Mouse (Mus musculus): ENCODE results near the gene Gm20509. TPM values are rescaled to one million over a fixed set of nuclear protein-coding genes. Genes with fewer than 3 reads are reported as not detected.
A peak's percentile ranks its signal among the peaks of the same experiment; 100 is the strongest.

The Gm20509 gene
- total and polyA plus RNA-seq, 3 experiments, result not detected

- Histone ChIP-seq H3K27ac (no peak overlapping the region), H3K9ac (ENCODE audit: low read depth, low read length) (no peak overlapping the region), H3K4me1 (ENCODE audit: control insufficient read depth, insufficient read depth, low read length) (no peaks in the 10 kb centered on the region), H3K79me2 (replicated peaks; ENCODE audit: control insufficient read depth, insufficient read depth, low read length) (no peaks in the 10 kb centered on the region), H3K4me3 (no peak overlapping the region), H3K27me3 (ENCODE audit: control insufficient read depth, insufficient read depth, low read length) (no peaks in the 10 kb centered on the region), H3K36me3 (ENCODE audit: control insufficient read depth, insufficient read depth, low read length) (no peaks in the 10 kb centered on the region; the same call in 1 of the 2 replicates)
- TF ChIP-seq POLR2A (IDR thresholded peaks at IDR 0.05; ENCODE audit: insufficient read depth, low read depth, low read length) (no peak), CTCF (IDR thresholded peaks at IDR 0.05) (peak; percentile 59), EP300 (IDR thresholded peaks at IDR 0.05; ENCODE audit: insufficient read depth, low read depth, low read length) (no peak)
- DNase-seq, result no peak
- WGBS, result 63% methylated on average over 8 of the region's 8 CpGs
- intact Hi-C loops (cut with DNase I), result no loop called here
Observed at GRCm38 (mm10) chr9:73121735-73122134, 19.5 kb downstream of the Gm20509 start.

GRCm38 (mm10) chr9:73125043-73125570 lies 22.8 kb downstream of the Gm20509 start:
- intact Hi-C loops (cut with DNase I), result no loop called here
- TF ChIP-seq EP300 (IDR thresholded peaks at IDR 0.05; ENCODE audit: insufficient read depth, low read depth, low read length), result no peak
- TF ChIP-seq CTCF (IDR thresholded peaks at IDR 0.05), result no peak
- TF ChIP-seq POLR2A (IDR thresholded peaks at IDR 0.05; ENCODE audit: insufficient read depth, low read depth, low read length), result no peak
- Histone ChIP-seq H3K4me3 (no peak overlapping the region), H3K27me3 (ENCODE audit: control insufficient read depth, insufficient read depth, low read length) (no peaks in the 10 kb centered on the region), H3K79me2 (replicated peaks; ENCODE audit: control insufficient read depth, insufficient read depth, low read length) (no peaks in the 10 kb centered on the region), H3K36me3 (ENCODE audit: control insufficient read depth, insufficient read depth, low read length) (no peaks in the 10 kb centered on the region), H3K4me1 (ENCODE audit: control insufficient read depth, insufficient read depth, low read length) (no peaks in the 10 kb centered on the region), H3K27ac (no peak overlapping the region), H3K9ac (ENCODE audit: low read depth, low read length) (no peak overlapping the region)
- WGBS, result 88% methylated on average over 8 of the region's 8 CpGs
- DNase-seq, result no peak

GRCm38 (mm10) chr9:73127457-73127856 lies 25.2 kb downstream of the Gm20509 start:
- Histone ChIP-seq H3K4me1 (ENCODE audit: control insufficient read depth, insufficient read depth, low read length) (no peaks in the 10 kb centered on the region), H3K4me3 (no peak overlapping the region), H3K36me3 (ENCODE audit: control insufficient read depth, insufficient read depth, low read length) (no peaks in the 10 kb centered on the region), H3K79me2 (replicated peaks; ENCODE audit: control insufficient read depth, insufficient read depth, low read length) (no peaks in the 10 kb centered on the region), H3K27ac (no peak overlapping the region), H3K9ac (ENCODE audit: low read depth, low read length) (no peak overlapping the region), H3K27me3 (ENCODE audit: control insufficient read depth, insufficient read depth, low read length) (no peaks in the 10 kb centered on the region)
- DNase-seq, result no peak
- intact Hi-C loops (cut with DNase I), result no loop called here
- WGBS, result 68% methylated on average over 2 of the region's 2 CpGs
- TF ChIP-seq POLR2A (IDR thresholded peaks at IDR 0.05; ENCODE audit: insufficient read depth, low read depth, low read length) (no peak), EP300 (IDR thresholded peaks at IDR 0.05; ENCODE audit: insufficient read depth, low read depth, low read length) (no peak), CTCF (IDR thresholded peaks at IDR 0.05) (no peak)

- H3K79me2 ChIP-seq (replicated peaks; ENCODE audit: control insufficient read depth, insufficient read depth, low read length), result no peaks in the 10 kb centered on the region
- intact Hi-C loops (cut with DNase I), result no loop called here
- 79% methylated on average over 8 of the region's 8 CpGs for WGBS
Observed at GRCm38 (mm10) chr9:73129875-73130274, 27.6 kb downstream of the Gm20509 start.

GRCm38 (mm10) chr9:73130529-73130928 lies 28.3 kb downstream of the Gm20509 start:
- intact Hi-C loops (cut with DNase I), result no loop called here
- no peaks in the 10 kb centered on the region for H3K4me1 ChIP-seq (ENCODE audit: control insufficient read depth, insufficient read depth, low read length)
- no peak overlapping the region for H3K4me3 ChIP-seq
- WGBS, result 71% methylated on average over 4 of the region's 4 CpGs
- no peaks in the 10 kb centered on the region for H3K36me3 ChIP-seq (ENCODE audit: control insufficient read depth, insufficient read depth, low read length)
- H3K9ac ChIP-seq (ENCODE audit: low read depth, low read length), result no peak overlapping the region
- no peak overlapping the region for H3K27ac ChIP-seq
- DNase-seq, result no peak
- TF ChIP-seq POLR2A (IDR thresholded peaks at IDR 0.05; ENCODE audit: insufficient read depth, low read depth, low read length) (no peak), CTCF (IDR thresholded peaks at IDR 0.05) (no peak), EP300 (IDR thresholded peaks at IDR 0.05; ENCODE audit: insufficient read depth, low read depth, low read length) (no peak)
- H3K27me3 ChIP-seq (ENCODE audit: control insufficient read depth, insufficient read depth, low read length), result no peaks in the 10 kb centered on the region
- no peaks in the 10 kb centered on the region for H3K79me2 ChIP-seq (replicated peaks; ENCODE audit: control insufficient read depth, insufficient read depth, low read length)

More at GRCm38 (mm10) chr9:73129875-73130274, 27.6 kb downstream of the Gm20509 start:
- no peaks in the 10 kb centered on the region for H3K4me1 ChIP-seq (ENCODE audit: control insufficient read depth, insufficient read depth, low read length)
- H3K4me3 ChIP-seq, result no peak overlapping the region
- TF ChIP-seq POLR2A (IDR thresholded peaks at IDR 0.05; ENCODE audit: insufficient read depth, low read depth, low read length) (no peak), CTCF (IDR thresholded peaks at IDR 0.05) (no peak), EP300 (IDR thresholded peaks at IDR 0.05; ENCODE audit: insufficient read depth, low read depth, low read length) (no peak)
- no peaks in the 10 kb centered on the region for H3K36me3 ChIP-seq (ENCODE audit: control insufficient read depth, insufficient read depth, low read length)
- DNase-seq, result no peak
- H3K27me3 ChIP-seq (ENCODE audit: control insufficient read depth, insufficient read depth, low read length), result no peaks in the 10 kb centered on the region
- H3K9ac ChIP-seq (ENCODE audit: low read depth, low read length), result no peak overlapping the region
- no peak overlapping the region for H3K27ac ChIP-seq

GRCm38 (mm10) chr9:73137341-73137886 lies 35.1 kb downstream of the Gm20509 start:
- no peak for TF ChIP-seq POLR2A (IDR thresholded peaks at IDR 0.05; ENCODE audit: insufficient read depth, low read depth, low read length)
- H3K4me3 ChIP-seq, result no peak overlapping the region
- no peak for DNase-seq
- H3K79me2 ChIP-seq (replicated peaks; ENCODE audit: control insufficient read depth, insufficient read depth, low read length), result no peaks in the 10 kb centered on the region
- no peaks in the 10 kb centered on the region for H3K27me3 ChIP-seq (ENCODE audit: control insufficient read depth, insufficient read depth, low read length)
- no peaks in the 10 kb centered on the region for H3K36me3 ChIP-seq (ENCODE audit: control insufficient read depth, insufficient read depth, low read length)
- H3K4me1 ChIP-seq (ENCODE audit: control insufficient read depth, insufficient read depth, low read length), result no peaks in the 10 kb centered on the region
- 60% methylated on average over 11 of the region's 11 CpGs for WGBS
- intact Hi-C loops (cut with DNase I), result no loop called here
- H3K9ac ChIP-seq (ENCODE audit: low read depth, low read length), result no peak overlapping the region
- H3K27ac ChIP-seq, result no peak overlapping the region
